Mouse (Mus musculus): ENCODE measurements at regions not wholly inside any gene's neighbourhood (a gene's known extent, or its start where the extent isn't known, plus 50 kb on each side); places are given as distances from the start of the nearest gene placed in this dataset.

DNA sequence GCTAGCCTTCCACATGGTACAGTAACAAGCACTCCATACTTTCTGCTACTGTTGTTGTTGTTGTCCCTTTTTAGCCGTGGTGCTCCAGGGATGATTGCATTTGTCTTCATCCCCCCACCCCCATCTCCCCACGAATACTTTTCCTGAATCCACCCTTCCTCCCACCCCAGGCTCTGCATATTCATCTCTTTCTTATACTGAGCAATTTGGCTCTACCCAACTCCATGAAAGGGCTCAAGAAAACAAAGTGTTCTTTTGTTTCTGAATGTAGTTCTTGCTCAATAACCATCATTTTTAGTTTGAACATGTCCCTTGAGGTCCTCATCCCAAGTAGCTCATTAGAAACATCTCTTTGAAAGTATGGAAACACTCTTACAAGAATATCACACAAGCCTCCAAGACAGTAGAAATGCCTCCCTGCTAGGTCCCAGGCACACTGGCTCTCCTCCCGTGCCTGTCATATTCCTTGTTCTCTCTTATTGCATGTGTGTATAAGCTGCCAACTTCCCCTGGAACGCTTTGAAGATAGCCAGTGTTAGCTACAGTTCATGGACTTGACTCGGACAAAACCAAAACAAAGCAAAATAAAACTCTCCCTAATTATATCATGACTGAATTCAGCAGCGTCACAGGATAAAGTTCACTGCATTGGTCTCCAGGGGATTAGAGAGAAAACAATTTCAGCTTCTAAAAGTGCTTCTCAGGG is 59.7 kb upstream of the Pkn2 start:
- no peak for TF ChIP-seq CTCF (IDR thresholded peaks at IDR 0.05; ENCODE audit: low read depth, low read length)
- TF ChIP-seq POLR2A (IDR thresholded peaks at IDR 0.05; ENCODE audit: extremely low read depth, insufficient read depth, low read length) = no peak

Measured in liver, adult 2 months (tissue).